Mouse (Mus musculus) thymus, adult 18-20 months (tissue): ENCODE measurements at regions not wholly inside any gene's neighbourhood (a gene's known extent, or its start where the extent isn't known, plus 50 kb on each side); places are given as distances from the start of the nearest gene placed in this dataset.

Experiments used
- DNase-seq, 2 experiments: peaks; one replicate each; pipeline ENCODE4 v3.0.0; 2022; ENCODE audit warnings: mixed read lengths in 2 of 2

- no peak for DNase-seq
Observed at GRCm38 (mm10) chr10:21218431-21218830, 57.6 kb upstream of the Myb start.

- DNase-seq, result no peak
Observed at GRCm38 (mm10) chr10:21220795-21221194, 60.0 kb upstream of the Myb start.

GRCm38 (mm10) chr10:21221290-21221926 lies 60.6 kb upstream of the Myb start:
- no peak for DNase-seq

GRCm38 (mm10) chr10:21222104-21223034 lies 61.6 kb upstream of the Myb start:
- peak in 1 of 2 experiments; percentile 44 for DNase-seq

- DNase-seq, result peak in 1 of 2 experiments; percentile 32
Observed at GRCm38 (mm10) chr10:21223104-21223910, 62.5 kb upstream of the Myb start.

- DNase-seq, result no peak
Observed at GRCm38 (mm10) chr10:21224229-21224628, 63.4 kb upstream of the Myb start.

GRCm38 (mm10) chr10:21226210-21226609 lies 65.4 kb upstream of the Myb start:
- DNase-seq, result no peak

- no peak for DNase-seq
Observed at GRCm38 (mm10) chr10:21227764-21228163, 67.0 kb upstream of the Myb start.

- no peak for DNase-seq
Observed at GRCm38 (mm10) chr10:21228557-21228956, 67.2 kb upstream of the Hbs1l start.

GRCm38 (mm10) chr10:21235172-21235571 lies 60.6 kb upstream of the Hbs1l start:
- peak; percentile 72 to 89 for DNase-seq

GRCm38 (mm10) chr10:21237000-21237399 lies 58.8 kb upstream of the Hbs1l start:
- DNase-seq, result no peak

GRCm38 (mm10) chr10:21239451-21239850 lies 56.3 kb upstream of the Hbs1l start:
- DNase-seq, result no peak

GRCm38 (mm10) chr10:21241557-21242222 lies 54.1 kb upstream of the Hbs1l start:
- DNase-seq, result no peak

- no peak for DNase-seq
Observed at GRCm38 (mm10) chr10:21242471-21243231, 53.1 kb upstream of the Hbs1l start.

GRCm38 (mm10) chr10:21244849-21245453 lies 50.8 kb upstream of the Hbs1l start:
- no peak for DNase-seq

GRCm38 (mm10) chr10:21245558-21245957 lies 50.2 kb upstream of the Hbs1l start:
- no peak for DNase-seq
